Mouse (Mus musculus) cerebellum, adult 2 months (tissue): Measurements from ENCODE around the gene Il1r2.

Source experiments
- CTCF ChIP-seq: fragments of 200-500 bp; IDR thresholded peaks from 2 replicates; pipeline ENCODE4 v1.5.1; 2011; ENCODE audit warnings: low read depth, mild to moderate bottlenecking, control low read depth, low read length, moderate library complexity, borderline replicate concordance; ENCODE audit not compliant: insufficient read depth
- POLR2A ChIP-seq: fragments of 200-500 bp; IDR thresholded peaks from 2 replicates; pipeline ENCODE4 v1.6.1; 2011; ENCODE audit warnings: low read length, control low read depth, borderline replicate concordance; ENCODE audit not compliant: insufficient read depth

GRCm38 (mm10) chr1:40029597-40029996 is 44.3 kb upstream of the Il1r2 start:
- TF ChIP-seq CTCF: no peak
- TF ChIP-seq POLR2A: no peak
